Mouse (Mus musculus) neural tube, embryonic 10.5 days (tissue): ENCODE results near the gene Gm21974.
A peak's percentile ranks its signal among the peaks of the same experiment; 100 is the strongest.
"Not testable (repeated sequence)": the region's sequence is repeated elsewhere in the genome, so short reads cannot be mapped to it uniquely, and the experiment has no call there.

Source experiments
- DNase-seq: peaks from one replicate; pipeline ENCODE4 v3.0.0-alpha.2; 2017; ENCODE audit warnings: low spot score; ENCODE audit errors: extremely low spot score

Gene Gm21974

GRCm38 (mm10) chr7:127876467-127877348, 18.5 kb downstream of the Gm21974 start, which contains the start of gene Zfp668:
Gene Zfp668 (minus strand): TSS chr7:127876828.
- peak; percentile 96 for DNase-seq

GRCm38 (mm10) chr7:127876041-127876466, 19.2 kb downstream of the Gm21974 start, which contains the start of gene Zfp646:
Gene Zfp646 (plus strand): TSS chr7:127876221.
- peak; percentile 93 for DNase-seq

GRCm38 (mm10) chr7:127875627-127876001, 19.6 kb downstream of the Gm21974 start:
- DNase-seq: peak; percentile 100

GRCm38 (mm10) chr7:127874812-127875626, 20.2 kb downstream of the Gm21974 start:
- DNase-seq: no peak

GRCm38 (mm10) chr7:127870136-127870821, 25.0 kb downstream of the Gm21974 start:
- DNase-seq: no peak

GRCm38 (mm10) chr7:127869149-127869810, 26.0 kb downstream of the Gm21974 start:
- DNase-seq: no peak

- DNase-seq: no peak
These were observed 27.6 kb downstream of the Gm21974 start for GRCm38 (mm10) chr7:127867641-127868040.

GRCm38 (mm10) chr7:127866434-127866833, 28.8 kb downstream of the Gm21974 start:
- DNase-seq: no peak

GRCm38 (mm10) chr7:127858258-127858657, 37.0 kb downstream of the Gm21974 start:
- DNase-seq: no peak

- no peak for DNase-seq
These were observed 44.3 kb downstream of the Gm21974 start for GRCm38 (mm10) chr7:127850906-127851305.

- DNase-seq: no peak
These were observed 45.0 kb downstream of the Gm21974 start for GRCm38 (mm10) chr7:127849973-127850875.

GRCm38 (mm10) chr7:127842001-127842718, 53.1 kb downstream of the Gm21974 start:
- peak; percentile 64 for DNase-seq

GRCm38 (mm10) chr7:127841340-127842000, 53.8 kb downstream of the Gm21974 start:
- peak; percentile 90 for DNase-seq

GRCm38 (mm10) chr7:127840886-127841285, 54.4 kb downstream of the Gm21974 start:
- no peak for DNase-seq

- not testable (repeated sequence) for DNase-seq
These were observed 55.2 kb downstream of the Gm21974 start for GRCm38 (mm10) chr7:127840031-127840430.

- not testable (repeated sequence) for DNase-seq
These were observed 57.4 kb downstream of the Gm21974 start for GRCm38 (mm10) chr7:127837878-127838277.

- no peak for DNase-seq
These were observed 57.8 kb downstream of the Gm21974 start for GRCm38 (mm10) chr7:127837473-127837872.
